Mouse (Mus musculus): ENCODE results near the gene Slc26a10. TPM values are rescaled to one million over a fixed set of nuclear protein-coding genes. Genes with fewer than 3 reads are reported as not detected.
A peak's percentile ranks its signal among the peaks of the same experiment; 100 is the strongest.
"Not testable (repeated sequence)": the region's sequence is repeated elsewhere in the genome, so short reads cannot be mapped to it uniquely, and the experiment has no call there.

The Slc26a10 gene
- polyA plus RNA-seq, 2 experiments, result 1.3 to 1.7 TPM

GRCm38 (mm10) chr10:127164631-127165353 is 15.7 kb downstream of the Slc26a10 start, which contains the start of gene B4galnt1:
TSS of gene B4galnt1 (plus strand) at chr10:127165225.
- DNase-seq (ENCODE audit: low read depth in 3 of 3, low spot score in 3 of 3) (peak; percentile 60 to 65 (median 61)), ATAC-seq (ENCODE audit: insufficient read depth) (peak; percentile 80)
- H3K4me1 ChIP-seq (replicated peaks; ENCODE audit: control insufficient read depth in 2 of 2, insufficient read depth in 2 of 2, low read length in 1 of 2), result peaks cover 4 to 11% of the 10 kb centered on the region in 2 experiments
- H3K36me3 ChIP-seq (replicated peaks; ENCODE audit: control insufficient read depth, insufficient read depth, low read depth), result no peaks in the 10 kb centered on the region
- H3K4me3 ChIP-seq (ENCODE audit: insufficient read depth in 1 of 2, low read depth in 2 of 2, low read length in 2 of 2), result peak within 1 kb of the TSS; percentile 54 to 63
- 3% methylated on average over 52 of the region's 52 CpGs for WGBS (ENCODE audit: insufficient replicate concordance)
- peaks cover 24% of the 10 kb centered on the region for H3K27me3 ChIP-seq (ENCODE audit: control insufficient read depth, insufficient read depth, low read length)
- H3K4me2 ChIP-seq (ENCODE audit: low read depth), result peak within 1 kb of the TSS; percentile 96
- no peaks in the 10 kb centered on the region for H3K9me3 ChIP-seq (ENCODE audit: control insufficient read depth, low read length)
- H3K27ac ChIP-seq, result no peak within 1 kb of the TSS; the same call in 1 of the 2 replicates
- peak; percentile 88 for TF ChIP-seq CTCF (IDR thresholded peaks at IDR 0.05; ENCODE audit: low read depth)
- TF ChIP-seq EP300 (IDR thresholded peaks at IDR 0.05; ENCODE audit: low read depth), result no peak
- peak within 1 kb of the TSS; percentile 72 for H3K9ac ChIP-seq (replicated peaks)

- DNase-seq (ENCODE audit: low read depth in 3 of 3, low spot score in 3 of 3), result no peak
Measured at GRCm38 (mm10) chr10:127164190-127164589, 16.3 kb downstream of the Slc26a10 start.

DNA sequence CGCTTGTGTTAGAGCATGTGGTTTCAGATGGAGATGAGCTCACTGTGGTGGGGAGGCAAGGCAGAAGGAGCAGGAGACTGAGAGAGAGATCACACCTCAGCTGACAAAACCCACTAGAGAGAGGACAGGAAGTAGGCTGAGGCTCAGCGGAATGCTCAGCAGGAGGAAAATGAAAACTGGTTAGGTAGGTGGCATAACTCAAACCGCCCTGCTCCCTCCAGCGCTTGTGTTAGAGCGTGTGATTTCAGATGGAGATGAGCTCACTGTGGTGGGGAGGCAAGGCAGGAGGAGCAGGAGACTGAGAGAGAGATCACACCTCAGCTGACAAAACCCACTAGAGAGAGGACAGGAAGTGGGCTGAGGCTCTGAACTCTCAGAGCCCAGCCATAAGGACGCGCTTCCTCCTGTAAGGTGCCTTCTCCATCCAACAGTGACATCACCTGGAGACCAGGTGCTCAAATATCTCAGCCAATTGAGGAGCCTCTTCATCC is 17.6 kb downstream of the Slc26a10 start:
- H3K36me3 ChIP-seq (replicated peaks; ENCODE audit: control insufficient read depth, insufficient read depth, low read depth); H3K4me3 ChIP-seq (ENCODE audit: insufficient read depth in 1 of 2, low read depth in 2 of 2, low read length in 2 of 2); ATAC-seq (ENCODE audit: insufficient read depth); DNase-seq (ENCODE audit: low read depth in 3 of 3, low spot score in 3 of 3); H3K9me3 ChIP-seq (ENCODE audit: control insufficient read depth, low read length); H3K27ac ChIP-seq; H3K4me2 ChIP-seq (ENCODE audit: low read depth); H3K9ac ChIP-seq (replicated peaks): not testable (repeated sequence)
- 34% methylated on average over 7 of the region's 7 CpGs for WGBS (ENCODE audit: insufficient replicate concordance)
- Histone ChIP-seq H3K27me3 (ENCODE audit: control insufficient read depth, insufficient read depth, low read length) (peaks cover 20% of the 10 kb centered on the region), H3K4me1 (replicated peaks; ENCODE audit: control insufficient read depth in 2 of 2, insufficient read depth in 2 of 2, low read length in 1 of 2) (peaks cover 7 to 16% of the 10 kb centered on the region in 2 experiments)

More at GRCm38 (mm10) chr10:127164190-127164589, 16.3 kb downstream of the Slc26a10 start:
- no peak overlapping the region for H3K27ac ChIP-seq
- no peak overlapping the region for H3K4me3 ChIP-seq (ENCODE audit: insufficient read depth in 1 of 2, low read depth in 2 of 2, low read length in 2 of 2)
- no peak overlapping the region for H3K9ac ChIP-seq (replicated peaks)
- no peaks in the 10 kb centered on the region for H3K9me3 ChIP-seq (ENCODE audit: control insufficient read depth, low read length)
- no peak for ATAC-seq (ENCODE audit: insufficient read depth)
- H3K4me1 ChIP-seq (replicated peaks; ENCODE audit: control insufficient read depth in 2 of 2, insufficient read depth in 2 of 2, low read length in 1 of 2), result peaks cover 4 to 11% of the 10 kb centered on the region in 2 experiments
- peaks cover 20% of the 10 kb centered on the region for H3K27me3 ChIP-seq (ENCODE audit: control insufficient read depth, insufficient read depth, low read length)
- no peak for TF ChIP-seq EP300 (IDR thresholded peaks at IDR 0.05; ENCODE audit: low read depth)
- TF ChIP-seq CTCF (IDR thresholded peaks at IDR 0.05; ENCODE audit: low read depth), result no peak
- peak overlapping the region; percentile 96; the same call in 1 of the 2 replicates for H3K4me2 ChIP-seq (ENCODE audit: low read depth)
- WGBS (ENCODE audit: insufficient replicate concordance), result 69% methylated on average over 4 of the region's 4 CpGs
- H3K36me3 ChIP-seq (replicated peaks; ENCODE audit: control insufficient read depth, insufficient read depth, low read depth), result no peaks in the 10 kb centered on the region

DNA sequence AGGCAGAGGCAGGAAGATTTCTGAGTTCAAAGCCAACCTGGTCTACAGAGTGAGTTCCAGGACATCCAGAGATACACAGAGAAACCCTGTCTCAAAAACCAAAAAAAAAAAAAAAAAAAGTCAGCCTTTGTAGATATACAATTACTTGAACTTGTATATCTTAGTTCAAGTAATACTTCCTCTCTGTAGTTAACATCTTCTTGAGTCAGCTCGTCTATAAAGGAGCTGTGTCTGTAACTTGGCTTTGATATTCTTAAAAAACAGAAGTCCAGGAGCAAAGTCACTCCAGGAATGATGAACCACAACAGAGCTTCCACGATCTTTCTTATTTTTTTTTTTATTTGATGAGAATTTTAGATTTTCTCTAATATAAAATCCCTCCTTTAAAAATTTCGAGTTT is 19.7 kb downstream of the Slc26a10 start:
- DNase-seq (ENCODE audit: low read depth in 3 of 3, low spot score in 3 of 3) (no peak), ATAC-seq (ENCODE audit: insufficient read depth) (no peak)
- Histone ChIP-seq H3K36me3 (replicated peaks; ENCODE audit: control insufficient read depth, insufficient read depth, low read depth) (no peaks in the 10 kb centered on the region), H3K4me1 (replicated peaks; ENCODE audit: control insufficient read depth in 2 of 2, insufficient read depth in 2 of 2, low read length in 1 of 2) (peaks cover 3 to 9% of the 10 kb centered on the region in 2 experiments; a peak in 3 of 4 replicates), H3K9me3 (ENCODE audit: control insufficient read depth, low read length) (no peaks in the 10 kb centered on the region), H3K4me3 (ENCODE audit: insufficient read depth in 1 of 2, low read depth in 2 of 2, low read length in 2 of 2) (no peak overlapping the region), H3K27ac (no peak overlapping the region), H3K27me3 (ENCODE audit: control insufficient read depth, insufficient read depth, low read length) (peaks cover 6% of the 10 kb centered on the region), H3K9ac (replicated peaks) (no peak overlapping the region), H3K4me2 (ENCODE audit: low read depth) (no peak overlapping the region)
- no peak for TF ChIP-seq EP300 (IDR thresholded peaks at IDR 0.05; ENCODE audit: low read depth)
- TF ChIP-seq CTCF (IDR thresholded peaks at IDR 0.05; ENCODE audit: low read depth), result no peak
- WGBS (ENCODE audit: insufficient replicate concordance), result 40% methylated on average over 3 of the region's 3 CpGs

GRCm38 (mm10) chr10:127160081-127160480 is 20.4 kb downstream of the Slc26a10 start:
- peaks cover 3 to 9% of the 10 kb centered on the region in 2 experiments; a peak in 3 of 4 replicates for H3K4me1 ChIP-seq (replicated peaks; ENCODE audit: control insufficient read depth in 2 of 2, insufficient read depth in 2 of 2, low read length in 1 of 2)
- no peak for ATAC-seq (ENCODE audit: insufficient read depth)
- 67% methylated on average over 9 of the region's 9 CpGs for WGBS (ENCODE audit: insufficient replicate concordance)

More at GRCm38 (mm10) chr10:127160081-127160480, 20.4 kb downstream of the Slc26a10 start:
- no peak for DNase-seq (ENCODE audit: low read depth in 3 of 3, low spot score in 3 of 3)
- Histone ChIP-seq H3K4me3 (ENCODE audit: insufficient read depth in 1 of 2, low read depth in 2 of 2, low read length in 2 of 2) (no peak overlapping the region), H3K4me2 (ENCODE audit: low read depth) (no peak overlapping the region), H3K36me3 (replicated peaks; ENCODE audit: control insufficient read depth, insufficient read depth, low read depth) (no peaks in the 10 kb centered on the region), H3K9me3 (ENCODE audit: control insufficient read depth, low read length) (no peaks in the 10 kb centered on the region), H3K27ac (no peak overlapping the region), H3K27me3 (ENCODE audit: control insufficient read depth, insufficient read depth, low read length) (peaks cover under 1% of the 10 kb centered on the region; the same call in 1 of the 2 replicates), H3K9ac (replicated peaks) (no peak overlapping the region)
- TF ChIP-seq EP300 (IDR thresholded peaks at IDR 0.05; ENCODE audit: low read depth) (no peak), CTCF (IDR thresholded peaks at IDR 0.05; ENCODE audit: low read depth) (no peak)
